Mouse (Mus musculus) small intestine, adult 2 months (tissue): Measurements from ENCODE around the gene Tiam2. TPM values are rescaled to one million over a fixed set of nuclear protein-coding genes. Genes with fewer than 3 reads are reported as not detected.

Source experiments
- H3K27ac ChIP-seq: fragments of 200-500 bp; 2 replicates; pipeline ENCODE4 v1.5.1; 2012; ENCODE audit warnings: low read depth, low read length, control low read depth, inconsistent platforms; ENCODE audit not compliant: insufficient read depth
- H3K27me3 ChIP-seq: fragments of 200-500 bp; 2 replicates; pipeline ENCODE4 v1.6.1; 2012; ENCODE audit warnings: mild to moderate bottlenecking, moderate library complexity, low read length, inconsistent platforms; ENCODE audit not compliant: control insufficient read depth, insufficient read depth
- H3K36me3 ChIP-seq: fragments of 200-500 bp; 2 replicates; pipeline ENCODE4 v1.6.1; 2012; ENCODE audit warnings: mild to moderate bottlenecking, low read length, control low read depth, inconsistent platforms; ENCODE audit not compliant: control insufficient read depth, insufficient read depth
- H3K4me1 ChIP-seq: fragments of 200-500 bp; 2 replicates; pipeline ENCODE4 v1.6.1; 2012; ENCODE audit warnings: low read length, inconsistent platforms, mixed read lengths; ENCODE audit not compliant: control insufficient read depth, insufficient read depth, insufficient read length
- H3K4me3 ChIP-seq: fragments of 200-500 bp; 2 replicates; pipeline ENCODE4 v1.5.1; 2012; ENCODE audit warnings: low read depth, mild to moderate bottlenecking, control low read depth, inconsistent platforms, low read length, moderate library complexity
- CTCF ChIP-seq: fragments of 200-500 bp; IDR thresholded peaks from 2 replicates; pipeline ENCODE4 v1.5.1; 2012; ENCODE audit warnings: low read depth, mild to moderate bottlenecking, control low read depth, inconsistent platforms, low read length, moderate library complexity, mixed read lengths; ENCODE audit not compliant: insufficient replicate concordance, insufficient read length; ENCODE audit errors: extremely low read depth
- POLR2A ChIP-seq: fragments of 200-500 bp; IDR thresholded peaks from 2 replicates; pipeline ENCODE4 v1.6.1; 2012; ENCODE audit warnings: low read depth, mild to moderate bottlenecking, control low read depth, inconsistent platforms, low read length, moderate library complexity
- WGBS: fragments of 180-500 bp; shearing (Covaris S2); methylation state at CpG from one replicate; pipeline ENCODE4 v1.1.7; 2018; 5-methylcytosine and 5-hydroxymethylcytosine counted together
- polyA plus RNA-seq: library from polyadenylated mRNA; depleted of rRNA; stranded (reverse); fragments of >200 nt; gene quantifications from 2 replicates; pipeline ENCODE4 v1.2.3, GENCODE M21; 2012

The Tiam2 gene
- polyA plus RNA-seq, 1 experiment = 2.7 TPM

DNA sequence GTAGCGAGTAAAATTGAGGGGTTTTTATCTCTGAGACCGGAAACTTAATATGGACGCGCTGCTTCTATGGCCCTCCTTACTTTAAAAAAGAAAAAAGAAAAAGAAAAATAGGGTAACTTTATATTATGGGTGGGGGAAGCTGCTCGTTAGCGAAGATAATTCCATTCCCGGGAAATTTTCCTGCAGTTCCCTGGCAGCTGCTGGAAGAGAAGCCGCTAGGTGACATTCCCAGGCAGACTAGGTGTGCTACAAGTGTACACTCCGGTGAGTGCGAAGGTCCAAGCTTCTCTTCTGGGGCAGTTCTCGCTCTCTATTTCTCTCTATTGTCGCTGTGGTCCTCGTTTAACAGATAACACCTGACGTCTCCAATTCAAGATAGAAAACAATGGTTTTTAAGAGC, 962 bp downstream of the Tiam2 start:
- TF ChIP-seq POLR2A (no peak), CTCF (no peak)
- Histone ChIP-seq H3K27me3 (no peaks in the 10 kb centered on the region), H3K4me3 (peak overlapping the region; percentile 74), H3K36me3 (no peaks in the 10 kb centered on the region), H3K27ac (no peak overlapping the region), H3K4me1 (peaks cover 3% of the 10 kb centered on the region; the same call in 1 of the 2 replicates)
- WGBS = 4% methylated on average over 14 of the region's 14 CpGs

- H3K4me3 ChIP-seq = no peak overlapping the region
- H3K27me3 ChIP-seq = no peaks in the 10 kb centered on the region
- H3K27ac ChIP-seq = no peak overlapping the region
- 88% methylated on average over 4 of the region's 4 CpGs for WGBS
- no peaks in the 10 kb centered on the region for H3K36me3 ChIP-seq
- TF ChIP-seq CTCF (no peak), POLR2A (no peak)
- peaks cover 3% of the 10 kb centered on the region; the same call in 1 of the 2 replicates for H3K4me1 ChIP-seq
These were observed 2.4 kb downstream of the Tiam2 start for GRCm38 (mm10) chr17:3328820-3329219.

DNA sequence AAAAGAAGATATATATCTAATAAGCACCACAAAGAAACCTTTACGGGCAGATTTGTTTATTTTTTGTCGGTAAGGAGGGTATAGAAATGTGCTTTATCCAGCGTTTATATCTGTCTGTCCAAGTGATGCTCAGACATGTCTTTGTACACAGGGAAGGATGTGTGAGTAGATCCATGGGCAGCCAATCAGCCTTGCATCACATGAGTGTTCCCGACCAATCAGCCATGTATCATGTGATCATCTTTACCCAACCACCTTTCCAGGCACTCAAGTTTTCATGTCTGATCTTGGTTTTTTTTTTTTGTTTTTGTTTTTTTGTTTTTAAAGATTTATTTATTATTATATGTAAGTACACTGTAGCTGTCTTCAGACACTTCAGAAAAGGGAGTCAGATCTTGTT, 3.1 kb downstream of the Tiam2 start:
- Histone ChIP-seq H3K27ac (no peak overlapping the region), H3K4me3 (no peak overlapping the region), H3K4me1 (peaks cover 3% of the 10 kb centered on the region; the same call in 1 of the 2 replicates), H3K27me3 (no peaks in the 10 kb centered on the region), H3K36me3 (no peaks in the 10 kb centered on the region)
- no peak for TF ChIP-seq POLR2A
- no peak for TF ChIP-seq CTCF
- 89% methylated on average over 4 of the region's 4 CpGs for WGBS

DNA sequence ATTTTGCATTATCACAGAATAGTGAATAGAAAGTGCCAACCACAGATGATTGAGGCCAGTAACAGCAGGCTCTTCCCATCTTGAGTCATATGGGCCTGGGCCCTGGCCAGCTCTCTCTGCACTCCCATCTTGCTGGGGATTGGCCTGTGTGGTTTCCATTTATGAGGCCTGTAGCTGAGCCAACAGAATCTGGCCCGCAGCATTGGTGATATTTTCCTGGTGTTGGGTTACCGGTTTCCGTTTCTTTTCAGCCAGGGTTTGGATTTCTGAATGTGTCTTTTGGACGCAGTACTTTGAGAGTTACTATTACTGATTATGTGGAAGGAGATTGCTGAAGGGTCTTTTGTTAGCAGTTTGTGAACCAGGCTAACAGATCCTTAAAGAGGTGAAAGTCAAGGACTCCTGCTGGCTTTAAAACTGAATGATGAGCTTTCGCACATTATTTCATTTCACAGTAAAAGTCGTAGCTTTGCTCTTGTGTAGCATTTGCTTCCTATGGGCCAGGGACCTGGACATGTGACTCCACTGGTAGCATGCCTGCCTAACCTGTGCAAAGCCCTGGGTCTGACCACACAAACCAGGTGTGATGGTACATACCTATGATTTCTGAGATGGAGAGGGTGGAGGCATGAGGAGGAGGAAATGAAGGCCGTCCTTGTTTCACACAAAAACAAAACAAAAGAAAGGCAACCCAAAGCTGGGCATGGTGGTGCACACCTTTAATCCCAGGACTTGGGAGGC, 5.5 kb downstream of the Tiam2 start:
- Histone ChIP-seq H3K36me3 (no peaks in the 10 kb centered on the region), H3K4me3 (no peak overlapping the region), H3K27ac (no peak overlapping the region), H3K4me1 (peaks cover 3% of the 10 kb centered on the region; the same call in 1 of the 2 replicates), H3K27me3 (no peaks in the 10 kb centered on the region)
- 49% methylated on average over 7 of the region's 7 CpGs for WGBS
- TF ChIP-seq CTCF = no peak
- no peak for TF ChIP-seq POLR2A

DNA sequence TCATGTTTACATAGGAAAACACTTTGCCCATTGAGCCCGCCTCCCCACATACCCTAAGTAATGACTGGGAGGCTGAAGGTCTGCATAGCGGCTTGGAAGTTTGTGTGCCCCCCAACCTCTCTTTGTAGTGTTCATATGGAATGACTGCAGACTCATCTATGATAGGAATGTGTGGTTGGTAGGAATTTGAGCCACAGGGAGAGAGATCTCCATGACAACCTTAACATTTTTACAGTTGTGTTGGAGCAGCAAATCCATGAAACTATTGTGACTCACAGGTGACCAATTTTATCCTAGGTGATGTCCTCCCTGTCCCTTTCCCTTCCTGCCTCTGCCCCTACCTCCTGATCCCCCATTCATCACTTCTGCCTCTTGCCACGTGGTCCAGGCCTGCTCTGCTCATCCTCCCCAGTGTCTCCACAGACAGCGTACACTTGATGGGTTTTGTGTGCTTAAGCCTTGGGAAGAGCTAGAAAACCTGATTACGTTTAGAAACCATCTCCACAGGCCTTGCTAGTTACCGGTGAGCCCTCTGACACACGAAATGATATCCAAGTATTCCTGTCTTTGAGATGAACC, 9.9 kb downstream of the Tiam2 start:
- TF ChIP-seq CTCF (no peak), POLR2A (no peak)
- H3K36me3 ChIP-seq = no peaks in the 10 kb centered on the region
- no peaks in the 10 kb centered on the region; the same call in 1 of the 2 replicates for H3K4me1 ChIP-seq
- H3K27me3 ChIP-seq = no peaks in the 10 kb centered on the region
- 90% methylated on average over 7 of the region's 7 CpGs for WGBS
- H3K27ac ChIP-seq = no peak overlapping the region
- no peak overlapping the region for H3K4me3 ChIP-seq

GRCm38 (mm10) chr17:3336887-3337524, 10.6 kb downstream of the Tiam2 start:
- H3K36me3 ChIP-seq = no peaks in the 10 kb centered on the region

DNA sequence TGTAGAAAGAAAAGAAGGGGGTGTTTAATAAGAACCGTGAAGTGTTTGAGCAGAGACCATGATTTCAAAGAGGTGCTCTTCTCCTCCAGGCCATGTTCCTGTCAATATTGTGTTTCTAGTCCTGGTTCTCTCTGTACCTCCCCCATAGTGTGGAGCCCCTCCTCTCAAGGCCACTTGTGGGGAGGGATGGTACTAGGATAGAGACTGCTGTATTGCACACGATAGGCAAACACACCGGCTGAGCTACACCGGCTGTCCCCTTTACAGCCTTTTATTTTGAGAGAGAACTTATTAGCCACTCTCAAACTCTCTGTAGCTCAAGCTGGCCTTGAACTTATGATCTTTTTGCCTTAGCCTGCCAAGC, 11.1 kb downstream of the Tiam2 start:
- Histone ChIP-seq H3K4me1 (no peaks in the 10 kb centered on the region), H3K27me3 (no peaks in the 10 kb centered on the region), H3K36me3 (no peaks in the 10 kb centered on the region), H3K4me3 (no peak overlapping the region), H3K27ac (no peak overlapping the region)
- TF ChIP-seq POLR2A = no peak
- TF ChIP-seq CTCF = no peak
- 89% methylated on average over 4 of the region's 4 CpGs for WGBS

More at GRCm38 (mm10) chr17:3336887-3337524, 10.6 kb downstream of the Tiam2 start:
- Histone ChIP-seq H3K4me1 (no peaks in the 10 kb centered on the region; the same call in 1 of the 2 replicates), H3K27me3 (no peaks in the 10 kb centered on the region), H3K27ac (no peak overlapping the region), H3K4me3 (no peak overlapping the region)
- TF ChIP-seq POLR2A (no peak), CTCF (no peak)
- WGBS = 83% methylated on average over 7 of the region's 7 CpGs
